Mouse (Mus musculus): Measurements from ENCODE around the gene Gabbr2.

DNA sequence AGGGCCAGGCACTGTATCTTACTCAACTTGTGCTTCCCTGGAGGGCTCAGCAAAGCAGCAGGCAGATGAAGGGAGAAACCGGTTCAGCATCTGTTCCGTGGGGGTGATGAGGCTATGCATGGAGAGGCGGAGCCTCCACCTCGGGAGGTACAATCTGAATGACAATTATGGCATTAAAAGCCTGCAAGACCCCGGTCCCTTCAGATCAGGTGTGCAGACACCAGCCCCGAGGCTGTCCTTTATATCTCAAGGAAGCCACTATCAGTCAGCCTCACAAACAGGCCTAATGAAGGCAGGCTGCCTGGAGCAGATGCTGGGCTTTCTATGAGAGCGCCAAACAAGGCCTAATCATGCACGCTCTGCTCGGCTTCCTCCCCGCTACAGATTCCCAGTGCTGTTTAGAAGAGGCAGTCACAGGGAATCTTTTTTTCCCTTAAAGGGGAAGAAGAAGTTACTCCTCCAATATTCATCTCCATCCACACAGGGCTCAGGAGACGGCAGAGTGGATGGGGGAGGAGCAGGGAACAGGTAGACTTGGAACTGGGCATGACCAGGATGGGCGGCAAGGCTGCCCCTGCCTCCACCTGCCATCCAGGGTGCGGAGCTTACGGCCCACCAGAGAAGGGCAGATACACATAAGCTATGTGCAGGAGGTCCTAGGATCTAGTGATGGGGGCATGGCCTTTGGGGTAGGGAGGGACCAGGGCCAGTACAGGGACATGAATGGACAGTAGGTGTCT, 244.5 kb downstream of the Gabbr2 start:
- TF ChIP-seq POLR2A (IDR thresholded peaks at IDR 0.05; ENCODE audit: control insufficient read depth, low read depth, low read length), result no peak
- TF ChIP-seq CTCF (IDR thresholded peaks at IDR 0.05; ENCODE audit: control insufficient read depth, insufficient read depth, insufficient replicate concordance, low read depth, low read length), result no peak

Measured in testis, adult 2 months (tissue).